Mouse (Mus musculus): ENCODE measurements around the gene Fbxl20. TPM values are rescaled to one million over a fixed set of nuclear protein-coding genes. Genes with fewer than 3 reads are reported as not detected.
A peak's percentile ranks its signal among the peaks of the same experiment; 100 is the strongest.

Fbxl20 gene
- polyA plus RNA-seq, 1 experiment from 2014 or later: 14.9 TPM

GRCm38 (mm10) chr11:98057466-98057865 lies 92.7 kb downstream of the Fbxl20 start:
- Histone ChIP-seq H3K4me2 (replicated peaks) (0 out of 2 replicates have a peak overlapping the region, but pooled peaks have one; percentile 11), H3K4me1 (replicated peaks) (peaks cover 12% of the 10 kb centered on the region), H3K36me3 (no peaks in the 10 kb centered on the region), H3K27ac (no peak overlapping the region), H3K9ac (no peak overlapping the region), H3K9me3 (no peaks in the 10 kb centered on the region), H3K4me3 (replicated peaks) (no peak overlapping the region), H3K27me3 (replicated peaks) (peaks cover 20% of the 10 kb centered on the region)
- no peak for ATAC-seq
- 22% methylated on average over 9 of the region's 9 CpGs for WGBS

GRCm38 (mm10) chr11:98052989-98053834 lies 97.0 kb downstream of the Fbxl20 start, which contains the start of gene Stac2:
TSS of gene Stac2 (minus strand) at chr11:98053462.
- H3K9me3 ChIP-seq: no peaks in the 10 kb centered on the region
- H3K9ac ChIP-seq: peak within 1 kb of the TSS; percentile 28
- 2% methylated on average over 46 of the region's 48 CpGs for WGBS
- peak; percentile 86 for ATAC-seq
- H3K36me3 ChIP-seq: no peaks in the 10 kb centered on the region
- H3K27ac ChIP-seq: 0 out of 2 replicates have a peak within 1 kb of the TSS, but pooled peaks have one; percentile 22
- H3K4me1 ChIP-seq (replicated peaks): peaks cover 20% of the 10 kb centered on the region
- H3K27me3 ChIP-seq (replicated peaks): peaks cover 51% of the 10 kb centered on the region
- H3K4me3 ChIP-seq (replicated peaks): peak within 1 kb of the TSS; percentile 43
- peak within 1 kb of the TSS; percentile 91 for H3K4me2 ChIP-seq (replicated peaks)

GRCm38 (mm10) chr11:98052129-98052988 lies 97.8 kb downstream of the Fbxl20 start:
- H3K4me1 ChIP-seq (replicated peaks): peaks cover 18% of the 10 kb centered on the region
- peak overlapping the region; percentile 91 for H3K4me2 ChIP-seq (replicated peaks)
- H3K36me3 ChIP-seq: no peaks in the 10 kb centered on the region
- H3K27ac ChIP-seq: 0 out of 2 replicates have a peak overlapping the region, but pooled peaks have one; percentile 22
- under 1% methylated on average over 81 of the region's 83 CpGs for WGBS
- H3K9me3 ChIP-seq: no peaks in the 10 kb centered on the region
- peaks cover 56% of the 10 kb centered on the region for H3K27me3 ChIP-seq (replicated peaks)
- peak overlapping the region; percentile 28 for H3K9ac ChIP-seq
- peak overlapping the region; percentile 43 for H3K4me3 ChIP-seq (replicated peaks)
- 0 out of 2 replicates have a peak, but pooled peaks have one; percentile 23 for ATAC-seq

- H3K4me3 ChIP-seq (replicated peaks): peak overlapping the region; percentile 43
- H3K9me3 ChIP-seq: no peaks in the 10 kb centered on the region
- H3K4me1 ChIP-seq (replicated peaks): peaks cover 16% of the 10 kb centered on the region
- peak overlapping the region; percentile 91 for H3K4me2 ChIP-seq (replicated peaks)
- no peak overlapping the region for H3K27ac ChIP-seq
- H3K36me3 ChIP-seq: no peaks in the 10 kb centered on the region
- H3K27me3 ChIP-seq (replicated peaks): peaks cover 53% of the 10 kb centered on the region
- H3K9ac ChIP-seq: no peak overlapping the region
- ATAC-seq: no peak
- WGBS: 6% methylated on average over 12 of the region's 12 CpGs
These were observed 98.5 kb downstream of the Fbxl20 start for GRCm38 (mm10) chr11:98051611-98052128.

GRCm38 (mm10) chr11:98050940-98051339 lies 99.3 kb downstream of the Fbxl20 start:
- no peak overlapping the region for H3K27ac ChIP-seq
- no peak overlapping the region for H3K9ac ChIP-seq
- H3K36me3 ChIP-seq: no peaks in the 10 kb centered on the region
- H3K27me3 ChIP-seq (replicated peaks): peaks cover 53% of the 10 kb centered on the region
- 24% methylated on average over 2 of the region's 2 CpGs for WGBS
- no peak overlapping the region for H3K4me2 ChIP-seq (replicated peaks)
- H3K9me3 ChIP-seq: no peaks in the 10 kb centered on the region
- H3K4me3 ChIP-seq (replicated peaks): no peak overlapping the region
- no peak for ATAC-seq
- H3K4me1 ChIP-seq (replicated peaks): peaks cover 16% of the 10 kb centered on the region

GRCm38 (mm10) chr11:98050520-98050815 lies 99.7 kb downstream of the Fbxl20 start:
- H3K27me3 ChIP-seq (replicated peaks): peaks cover 53% of the 10 kb centered on the region
- ATAC-seq: no peak
- no peak overlapping the region for H3K4me3 ChIP-seq (replicated peaks)

GRCm38 (mm10) chr11:98049672-98050519 lies 100.3 kb downstream of the Fbxl20 start:
- no peak overlapping the region for H3K27ac ChIP-seq
- 58% methylated on average over 14 of the region's 14 CpGs for WGBS
- no peak for ATAC-seq
- H3K27me3 ChIP-seq (replicated peaks): peaks cover 50% of the 10 kb centered on the region
- no peak overlapping the region for H3K4me2 ChIP-seq (replicated peaks)
- H3K9ac ChIP-seq: no peak overlapping the region
- H3K4me3 ChIP-seq (replicated peaks): no peak overlapping the region
- H3K36me3 ChIP-seq: no peaks in the 10 kb centered on the region
- peaks cover 16% of the 10 kb centered on the region for H3K4me1 ChIP-seq (replicated peaks)
- H3K9me3 ChIP-seq: no peaks in the 10 kb centered on the region

More at GRCm38 (mm10) chr11:98050520-98050815, 99.7 kb downstream of the Fbxl20 start:
- H3K36me3 ChIP-seq: no peaks in the 10 kb centered on the region
- no peak overlapping the region for H3K9ac ChIP-seq
- no peaks in the 10 kb centered on the region for H3K9me3 ChIP-seq
- no peak overlapping the region for H3K27ac ChIP-seq
- H3K4me2 ChIP-seq (replicated peaks): no peak overlapping the region
- peaks cover 16% of the 10 kb centered on the region for H3K4me1 ChIP-seq (replicated peaks)
- 30% methylated on average over 2 of the region's 2 CpGs for WGBS

GRCm38 (mm10) chr11:98047745-98048144 lies 102.5 kb downstream of the Fbxl20 start:
- H3K27me3 ChIP-seq (replicated peaks): peaks cover 38% of the 10 kb centered on the region
- H3K9ac ChIP-seq: no peak overlapping the region
- no peak for ATAC-seq
- H3K27ac ChIP-seq: no peak overlapping the region
- H3K9me3 ChIP-seq: no peaks in the 10 kb centered on the region
- no peak overlapping the region for H3K4me3 ChIP-seq (replicated peaks)
- no peak overlapping the region for H3K4me2 ChIP-seq (replicated peaks)
- peaks cover 11% of the 10 kb centered on the region for H3K4me1 ChIP-seq (replicated peaks)
- 81% methylated on average over 4 of the region's 4 CpGs for WGBS
- H3K36me3 ChIP-seq: no peaks in the 10 kb centered on the region

GRCm38 (mm10) chr11:98046466-98046865 lies 103.7 kb downstream of the Fbxl20 start:
- Histone ChIP-seq H3K27me3 (replicated peaks) (peaks cover 25% of the 10 kb centered on the region), H3K36me3 (no peaks in the 10 kb centered on the region), H3K4me3 (replicated peaks) (no peak overlapping the region), H3K9me3 (no peaks in the 10 kb centered on the region), H3K9ac (no peak overlapping the region), H3K27ac (no peak overlapping the region), H3K4me2 (replicated peaks) (no peak overlapping the region), H3K4me1 (replicated peaks) (no peaks in the 10 kb centered on the region)
- ATAC-seq: no peak
- 61% methylated on average over 1 of the region's 1 CpGs for WGBS

GRCm38 (mm10) chr11:98045596-98045995 lies 104.6 kb downstream of the Fbxl20 start:
- WGBS: 58% methylated on average over 4 of the region's 4 CpGs
- H3K4me2 ChIP-seq (replicated peaks): no peak overlapping the region
- peaks cover 17% of the 10 kb centered on the region for H3K27me3 ChIP-seq (replicated peaks)
- no peak for ATAC-seq
- H3K27ac ChIP-seq: no peak overlapping the region
- H3K36me3 ChIP-seq: no peaks in the 10 kb centered on the region
- H3K9ac ChIP-seq: no peak overlapping the region
- H3K4me3 ChIP-seq (replicated peaks): no peak overlapping the region
- no peaks in the 10 kb centered on the region for H3K9me3 ChIP-seq
- H3K4me1 ChIP-seq (replicated peaks): no peaks in the 10 kb centered on the region

- Histone ChIP-seq H3K4me2 (replicated peaks) (no peak overlapping the region), H3K9me3 (no peaks in the 10 kb centered on the region), H3K4me1 (replicated peaks) (no peaks in the 10 kb centered on the region), H3K27ac (no peak overlapping the region), H3K9ac (no peak overlapping the region), H3K4me3 (replicated peaks) (no peak overlapping the region), H3K27me3 (replicated peaks) (peaks cover 7% of the 10 kb centered on the region), H3K36me3 (no peaks in the 10 kb centered on the region)
- ATAC-seq: no peak
- 49% methylated on average over 5 of the region's 5 CpGs for WGBS
These were observed 106.1 kb downstream of the Fbxl20 start for GRCm38 (mm10) chr11:98044074-98044473.
